In the genomic region with DNA sequence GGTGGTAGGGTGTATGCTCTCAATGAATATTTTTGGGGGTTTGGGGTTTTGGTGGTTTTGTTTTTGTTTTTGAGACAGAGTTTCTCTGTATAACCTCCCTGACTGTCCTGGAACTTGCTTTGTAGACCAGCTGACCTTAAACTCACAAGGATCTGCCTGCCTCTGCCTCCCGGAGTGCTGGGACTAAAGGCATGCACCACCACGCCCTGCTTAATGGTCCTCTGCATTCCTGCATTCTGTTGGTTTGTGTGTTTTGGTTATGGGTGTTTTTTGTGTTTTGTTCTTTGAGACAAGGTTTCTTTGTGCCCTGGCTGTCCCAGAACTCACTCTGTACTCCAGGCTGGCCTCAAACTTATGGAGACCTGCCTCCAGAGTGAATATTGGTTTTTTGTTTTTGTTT, we compare ENCODE assay signal across 13 mouse cellular contexts.
"Had no signal": no experiment of that assay in that cellular context is flagged by ENCODE, and none has a peak within 500 bp of the region (broad histone marks: within the 10 kb centered on the region; RNA-seq: fewer than 3 reads in every experiment).

No protein-coding gene starts in this region.

- DNase-seq: kidney, adult 2 months; kidney, postnatal 36 days; layer of hippocampus, postnatal 36 days; liver, embryonic 13.5 days; lung, embryonic 14.5 days; lung, postnatal 36 days; spleen, adult 18-20 months; thymus, postnatal 25 days had no signal

- H3K27ac ChIP-seq: kidney, postnatal 0 days; left cerebral cortex, adult 2 months; liver, embryonic 13.5 days; midbrain, embryonic 13.5 days; stomach, embryonic 15.5 days had no signal

- ATAC-seq: lung, postnatal 0 days; midbrain, embryonic 13.5 days had no signal

- H3K9me3 ChIP-seq: liver, embryonic 13.5 days; midbrain, embryonic 13.5 days; stomach, embryonic 15.5 days had no signal

- H3K4me2 ChIP-seq: liver, embryonic 13.5 days; lung, embryonic 14.5 days; midbrain, embryonic 13.5 days; stomach, embryonic 15.5 days had no signal

- H3K36me3 ChIP-seq: liver, embryonic 13.5 days; midbrain, embryonic 13.5 days; stomach, embryonic 15.5 days had no signal

- H3K4me3 ChIP-seq: left cerebral cortex, adult 2 months; liver, embryonic 13.5 days; midbrain, embryonic 13.5 days; stomach, embryonic 15.5 days had no signal

- H3K9ac ChIP-seq: liver, embryonic 13.5 days; lung, embryonic 14.5 days; midbrain, embryonic 13.5 days; stomach, embryonic 15.5 days had no signal

- H3K27me3 ChIP-seq: liver, embryonic 13.5 days; midbrain, embryonic 13.5 days; stomach, embryonic 15.5 days had no signal
